Mouse (Mus musculus) midbrain, embryonic 11.5 days (tissue): ENCODE results near the gene Sel1l3. TPM values are rescaled to one million over a fixed set of nuclear protein-coding genes. Genes with fewer than 3 reads are reported as not detected.

Experiments
- ATAC-seq: fragments of 200-750 bp; cut with Nextera tagmentation; 2 replicates; pipeline ENCODE4 v1.8.0; 2017; ENCODE audit warnings: moderate TSS enrichment, moderate library complexity; ENCODE audit not compliant: low FRiP score
- DNase-seq: peaks from one replicate; pipeline ENCODE4 v3.0.0; 2015; ENCODE audit warnings: low spot score; ENCODE audit errors: missing footprints
- H3K27ac ChIP-seq: fragments of 300-500 bp; sonication (generic); 2 replicates; pipeline ENCODE4 v1.5.1; 2014; ENCODE audit warnings: low read depth, low read length
- H3K27me3 ChIP-seq: fragments of 300-500 bp; sonication (generic); 2 replicates; pipeline ENCODE4 v1.6.1; 2014; ENCODE audit warnings: mild to moderate bottlenecking, low read length, moderate library complexity, mixed read lengths; ENCODE audit not compliant: control insufficient read depth, insufficient read depth
- H3K36me3 ChIP-seq: fragments of 300-500 bp; sonication (generic); 2 replicates; pipeline ENCODE4 v1.6.1; 2014; ENCODE audit warnings: mild to moderate bottlenecking, low read length, moderate library complexity, mixed read lengths; ENCODE audit not compliant: control insufficient read depth, insufficient read depth
- H3K4me1 ChIP-seq: fragments of 300-500 bp; sonication (generic); 2 replicates; pipeline ENCODE4 v1.6.1; 2014; ENCODE audit warnings: low read length; ENCODE audit not compliant: control insufficient read depth, insufficient read depth
- H3K4me2 ChIP-seq: fragments of 300-500 bp; sonication (generic); 2 replicates; pipeline ENCODE4 v1.6.1; 2014; ENCODE audit warnings: mild to moderate bottlenecking, moderate library complexity
- H3K4me3 ChIP-seq: fragments of 300-500 bp; sonication (generic); 2 replicates; pipeline ENCODE4 v1.5.1; 2014; ENCODE audit warnings: low read depth, low read length
- H3K9ac ChIP-seq: fragments of 300-500 bp; sonication (generic); 2 replicates; pipeline ENCODE4 v1.6.1; 2014; ENCODE audit warnings: low read length
- H3K9me3 ChIP-seq: fragments of 300-500 bp; sonication (generic); 2 replicates; pipeline ENCODE4 v1.6.1; 2016; ENCODE audit warnings: low read length; ENCODE audit not compliant: control insufficient read depth
- WGBS: fragments of 180-500 bp; shearing (Covaris S2); extraction: QIAGEN DNeasy Blood & Tissue Kit; methylation state at CpG from one replicate; pipeline ENCODE4 v1.1.7; 2014; 5-methylcytosine and 5-hydroxymethylcytosine counted together
- polyA plus RNA-seq: library from polyadenylated mRNA; unstranded; fragments of >200 nt; fragmentation: Nextera tagmentation; extraction: Ambion mirVana; gene quantifications from 2 replicates; pipeline ENCODE4 v1.2.1, GENCODE M21; 2014

Sel1l3 gene
- polyA plus RNA-seq, 1 experiment from 2014 or later: 1.4 TPM

- no peaks in the 10 kb centered on the region for H3K27me3 ChIP-seq
- no peaks in the 10 kb centered on the region for H3K36me3 ChIP-seq
- 93% methylated on average over 9 of the region's 9 CpGs for WGBS
- H3K4me3 ChIP-seq: no peak overlapping the region
- H3K4me1 ChIP-seq: no peaks in the 10 kb centered on the region
- no peak for ATAC-seq
- H3K9ac ChIP-seq: no peak overlapping the region
- no peak overlapping the region for H3K4me2 ChIP-seq
- H3K27ac ChIP-seq: no peak overlapping the region
- DNase-seq: no peak
- no peaks in the 10 kb centered on the region for H3K9me3 ChIP-seq
These were observed 152.1 kb downstream of the Sel1l3 start for GRCm38 (mm10) chr5:53061532-53062130.

Other genes starting within 250 kb of the Sel1l3 start
- gene Slc34a2, start 175.8 kb downstream of the Sel1l3 start, polyA plus RNA-seq: not detected in 2 replicates
- 69.1 and 71.0 TPM in 2 replicates for gene Smim20, start 53.2 kb upstream of the Sel1l3 start, polyA plus RNA-seq